Mouse (Mus musculus) CH12F3 (cell line): ENCODE measurements around the gene Tcf7l1.

Experiments used
- in situ Hi-C: fragments of 300-500 bp; cut with MboI; formaldehyde crosslinking; loops from 2 replicates; pipeline ENCODE4 v1.14.3; 2020; ENCODE audit warnings: low sequenced_read_pairs

Tcf7l1 gene

GRCm38 (mm10) chr6:72600771-72601170 lies 188.3 kb downstream of the Tcf7l1 start:
- in situ Hi-C loops: no loop called here

GRCm38 (mm10) chr6:72600216-72600615 lies 188.8 kb downstream of the Tcf7l1 start:
- in situ Hi-C loops: no loop called here

GRCm38 (mm10) chr6:72598791-72599557 lies 190.1 kb downstream of the Tcf7l1 start:
- in situ Hi-C loops: no loop called here

- in situ Hi-C loops: no loop called here
These were observed 190.9 kb downstream of the Tcf7l1 start, which contains the start of the genes Elmod3 and Retsat for GRCm38 (mm10) chr6:72597956-72598753. Gene Elmod3 (minus strand): TSS chr6:72598413. Gene Retsat (plus strand): TSS chr6:72598475.

- in situ Hi-C loops: no loop called here
These were observed 191.8 kb downstream of the Tcf7l1 start for GRCm38 (mm10) chr6:72597083-72597874.

GRCm38 (mm10) chr6:72593914-72594313 lies 195.1 kb downstream of the Tcf7l1 start:
- in situ Hi-C loops: no loop called here

GRCm38 (mm10) chr6:72593011-72593803 lies 195.8 kb downstream of the Tcf7l1 start:
- in situ Hi-C loops: no loop called here

GRCm38 (mm10) chr6:72590111-72590510 lies 198.9 kb downstream of the Tcf7l1 start:
- in situ Hi-C loops: no loop called here

- in situ Hi-C loops: no loop called here
These were observed 200.7 kb downstream of the Tcf7l1 start for GRCm38 (mm10) chr6:72588307-72588706.

GRCm38 (mm10) chr6:72586701-72587100 lies 202.4 kb downstream of the Tcf7l1 start:
- in situ Hi-C loops: no loop called here

GRCm38 (mm10) chr6:72584154-72584553 lies 204.9 kb downstream of the Tcf7l1 start:
- in situ Hi-C loops: no loop called here

- in situ Hi-C loops: no loop called here
These were observed 205.7 kb downstream of the Tcf7l1 start for GRCm38 (mm10) chr6:72583211-72583839.

GRCm38 (mm10) chr6:72581625-72582382 lies 207.2 kb downstream of the Tcf7l1 start:
- in situ Hi-C loops: no loop called here
